Mouse (Mus musculus) cerebellum, adult 9-10 months (tissue): ENCODE data around the gene Spata6.

ENCODE experiments used
- DNase-seq: peaks from one replicate; pipeline ENCODE4 v3.0.0; 2022

The Spata6 gene

GRCm38 (mm10) chr4:111852626-111853025 is 132.8 kb downstream of the Spata6 start:
- DNase-seq: no peak

- DNase-seq: no peak
Observed at GRCm38 (mm10) chr4:111866701-111867100, 146.9 kb downstream of the Spata6 start.

- DNase-seq: no peak
Observed at GRCm38 (mm10) chr4:111867743-111868401, 148.1 kb downstream of the Spata6 start.
